Mouse (Mus musculus): Measurements from ENCODE around the gene Pip4k2b.
"Not testable (repeated sequence)": the region's sequence is repeated elsewhere in the genome, so short reads cannot be mapped to it uniquely, and the experiment has no call there.

Pip4k2b gene

DNA sequence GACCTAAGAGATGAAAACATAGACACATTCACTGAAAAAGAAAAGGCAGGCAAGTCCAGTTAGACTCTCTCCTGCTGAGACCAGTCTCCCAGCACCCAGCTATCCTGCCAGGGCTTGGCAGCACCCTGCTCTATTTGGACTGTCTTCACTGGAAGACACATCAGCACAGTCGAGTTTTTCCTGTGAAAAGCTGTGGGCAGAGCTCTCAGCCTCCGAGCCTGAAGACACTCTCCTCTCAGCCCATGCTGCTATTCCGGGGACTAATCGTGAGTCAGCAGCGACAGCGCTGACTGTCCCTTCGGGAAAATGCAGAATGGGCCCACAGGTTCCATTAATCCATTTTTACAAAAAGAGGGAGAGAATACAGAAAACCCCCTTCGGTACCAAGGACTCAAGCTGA is 8.8 kb upstream of the Pip4k2b start:
- no peak for DNase-seq (ENCODE audit: extremely low spot score, low spot score)

DNA sequence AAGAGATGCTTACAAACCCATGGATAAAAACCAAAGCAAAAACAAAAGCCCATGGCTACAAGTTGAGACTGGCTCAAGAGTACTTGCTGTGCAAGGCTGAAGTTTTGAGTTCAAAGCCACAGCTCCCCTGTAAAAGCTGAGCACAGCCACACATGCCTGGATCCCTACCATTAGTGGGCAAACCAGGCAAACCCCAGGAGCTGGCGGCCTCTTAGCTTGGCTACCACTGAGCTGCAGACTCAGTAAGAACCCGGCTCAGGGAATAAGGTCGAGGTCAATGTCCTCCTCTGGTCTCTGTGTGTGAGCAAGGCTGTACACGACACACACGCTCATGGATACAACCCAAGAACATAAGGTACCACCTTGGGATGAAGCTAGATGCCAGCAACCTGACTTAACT is 4.0 kb upstream of the Pip4k2b start:
- no peak for DNase-seq (ENCODE audit: extremely low spot score, low spot score)

DNA sequence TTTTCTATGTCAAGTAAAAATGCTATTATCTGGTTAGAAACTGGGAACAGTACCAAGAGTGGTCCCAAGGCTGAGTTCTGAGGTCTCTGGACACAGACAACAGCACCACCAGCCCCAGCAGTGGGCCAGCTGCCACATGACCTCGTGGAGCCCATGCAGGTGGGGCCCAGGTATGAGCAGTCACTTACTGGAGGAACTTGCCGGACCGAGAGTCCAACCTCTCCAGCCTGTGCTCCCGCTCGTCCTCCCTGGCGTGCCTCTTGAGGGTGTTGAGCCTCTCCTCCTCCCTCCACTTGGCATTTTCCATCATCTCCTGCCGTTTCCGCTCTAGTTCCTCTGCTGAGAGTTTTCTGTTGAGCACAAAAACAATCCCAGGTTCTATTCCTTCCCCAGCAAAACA is 3.3 kb upstream of the Pip4k2b start:
- no peak for DNase-seq (ENCODE audit: extremely low spot score, low spot score)

DNA sequence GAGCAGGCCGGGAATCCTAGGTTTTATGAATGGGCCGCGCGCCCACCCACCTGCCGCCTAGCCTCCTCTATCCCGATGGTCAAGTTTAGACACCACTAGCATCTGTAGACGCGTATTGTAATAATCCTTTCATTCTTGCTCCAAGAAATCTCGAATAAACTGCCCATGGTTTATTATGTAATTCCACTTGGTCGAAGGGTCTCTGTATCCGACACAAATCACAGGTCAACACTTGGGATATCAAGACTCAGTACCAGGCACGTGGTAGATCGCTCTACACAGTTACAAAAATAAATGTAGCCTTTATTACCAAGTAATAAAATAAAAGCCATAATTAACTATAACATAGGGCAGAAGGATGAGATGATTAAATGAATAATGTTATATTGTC is 822 bp upstream of the Pip4k2b start:
- no peak for DNase-seq (ENCODE audit: extremely low spot score, low spot score)

DNA sequence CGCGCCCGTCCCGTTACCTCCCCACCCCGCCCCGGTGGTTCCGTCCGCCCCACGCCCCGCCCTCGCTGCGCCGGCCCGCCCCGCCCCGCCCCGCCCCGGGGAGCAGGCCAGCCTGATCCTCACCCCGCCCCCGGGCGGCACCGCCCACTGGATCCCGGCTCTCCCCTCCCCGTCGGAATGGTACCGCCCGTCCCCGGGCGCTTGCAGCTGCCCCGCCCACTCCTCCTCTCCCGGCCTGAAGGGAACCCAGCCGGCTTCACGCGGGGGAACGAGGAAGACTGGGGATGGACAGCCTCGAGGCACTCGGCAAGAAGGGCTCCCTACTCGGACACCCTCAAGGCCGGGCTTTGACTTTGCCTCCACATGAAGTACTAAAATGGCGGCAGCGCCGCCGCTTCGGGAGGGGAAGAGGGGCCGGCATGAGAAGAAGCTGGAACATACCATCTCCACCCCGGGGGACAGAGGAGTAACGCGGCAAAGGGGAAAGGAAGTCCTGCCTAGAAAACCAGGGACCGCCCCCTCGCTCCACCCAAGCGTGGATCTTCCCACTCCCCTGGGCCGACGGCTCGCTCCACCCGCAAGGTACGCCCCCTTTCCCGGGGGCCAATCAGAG is 320 bp upstream of the Pip4k2b start:
- DNase-seq (ENCODE audit: extremely low spot score, low spot score): peak; percentile 100

DNA sequence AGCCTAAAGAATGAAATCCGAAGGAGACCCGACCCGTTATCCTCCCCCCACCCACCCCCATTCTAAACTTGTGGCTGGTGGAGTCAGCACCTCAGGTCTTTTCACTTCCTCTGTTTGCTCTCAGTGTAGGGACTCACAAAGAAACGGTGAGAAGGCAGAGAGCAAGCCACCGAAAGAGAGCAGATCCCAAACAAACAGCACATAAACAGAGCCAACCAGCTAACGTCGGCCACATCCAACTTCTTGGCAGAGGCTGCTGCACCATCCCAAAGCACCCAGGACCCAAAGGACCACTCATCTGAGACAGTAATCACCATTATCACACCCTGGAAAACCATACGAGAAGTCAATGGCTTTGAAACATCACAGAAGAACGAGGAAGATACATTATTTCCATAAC is 1.1 kb downstream of the Pip4k2b start:
- DNase-seq (ENCODE audit: extremely low spot score, low spot score): no peak

DNA sequence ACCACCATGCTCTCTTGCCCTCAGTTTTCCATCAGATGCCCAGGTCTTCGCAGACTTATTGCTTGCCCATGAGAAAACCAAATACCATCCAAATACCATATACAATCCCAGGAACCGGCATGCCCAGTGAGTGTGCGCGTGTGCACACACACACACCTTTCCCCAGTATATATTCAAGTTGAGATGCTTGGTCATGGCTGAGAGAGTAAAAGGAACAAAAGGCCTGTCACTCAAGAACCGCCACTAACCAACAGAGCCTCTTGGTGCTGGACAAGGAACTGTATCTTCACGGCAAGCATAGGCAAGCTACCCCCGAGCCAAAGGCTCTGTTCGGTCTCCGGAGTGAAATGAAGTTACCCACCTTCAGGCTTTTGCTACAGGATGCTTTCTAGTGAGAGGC is 1.9 kb downstream of the Pip4k2b start:
- no peak for DNase-seq (ENCODE audit: extremely low spot score, low spot score)

DNA sequence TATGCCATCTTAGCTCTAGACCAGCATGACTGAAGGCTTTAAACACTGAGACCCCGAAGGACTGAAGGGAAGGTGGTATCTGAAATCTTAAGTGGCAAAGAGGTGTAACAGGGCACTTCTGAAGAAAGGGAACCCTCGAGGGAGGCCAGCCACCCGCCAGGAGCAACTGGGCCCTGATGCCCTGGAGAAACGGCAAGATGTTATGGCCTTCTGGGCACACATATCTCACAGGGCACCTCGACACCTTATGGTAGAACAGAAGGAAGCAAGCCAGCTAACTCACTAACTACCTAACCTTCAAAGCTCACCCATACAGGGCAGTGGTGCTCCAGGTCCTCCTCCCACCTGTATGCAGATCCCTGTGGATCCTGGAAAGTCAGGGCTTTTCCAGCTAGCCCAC is 2.3 kb downstream of the Pip4k2b start:
- no peak for DNase-seq (ENCODE audit: extremely low spot score, low spot score)

DNA sequence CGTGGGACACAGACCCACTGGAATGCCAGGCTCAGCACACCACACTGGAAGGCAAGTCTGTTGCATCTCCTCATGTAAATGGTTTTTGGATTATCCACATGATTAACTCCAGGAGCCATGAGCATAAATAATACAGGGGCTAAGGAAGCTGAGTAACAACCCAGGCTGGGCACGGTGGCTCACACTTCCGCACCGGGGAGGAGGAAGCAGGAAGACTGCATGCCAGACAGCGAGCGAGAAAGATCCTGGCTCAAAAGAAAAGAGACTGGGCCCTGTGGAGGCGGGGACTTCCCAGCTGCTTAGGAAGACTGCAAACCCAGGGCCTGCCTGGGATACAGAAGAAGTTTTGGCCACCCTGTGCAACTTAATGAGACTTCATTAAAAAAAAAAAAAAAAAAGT is 4.3 kb downstream of the Pip4k2b start:
- DNase-seq (ENCODE audit: extremely low spot score, low spot score): no peak

DNA sequence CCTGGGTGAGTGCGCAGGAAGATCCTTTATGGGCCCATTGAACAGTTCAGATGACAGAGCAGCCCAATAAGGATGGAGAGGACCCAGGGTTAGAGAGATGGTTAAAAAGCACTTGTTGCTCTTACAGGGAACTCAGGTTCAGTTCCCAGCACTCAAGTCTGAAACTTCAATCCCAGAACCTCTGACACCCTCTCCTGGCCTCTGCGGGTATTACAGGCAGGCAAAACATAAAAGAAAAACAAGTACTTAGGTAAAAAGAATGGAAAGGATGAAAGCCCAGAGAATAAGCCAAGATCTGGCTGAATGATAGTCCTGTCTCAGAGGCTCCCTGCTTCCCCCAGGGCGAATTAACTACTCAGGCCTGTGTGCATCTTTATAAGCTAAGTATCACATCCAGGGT is 5.3 kb downstream of the Pip4k2b start:
- DNase-seq (ENCODE audit: extremely low spot score, low spot score): no peak

DNA sequence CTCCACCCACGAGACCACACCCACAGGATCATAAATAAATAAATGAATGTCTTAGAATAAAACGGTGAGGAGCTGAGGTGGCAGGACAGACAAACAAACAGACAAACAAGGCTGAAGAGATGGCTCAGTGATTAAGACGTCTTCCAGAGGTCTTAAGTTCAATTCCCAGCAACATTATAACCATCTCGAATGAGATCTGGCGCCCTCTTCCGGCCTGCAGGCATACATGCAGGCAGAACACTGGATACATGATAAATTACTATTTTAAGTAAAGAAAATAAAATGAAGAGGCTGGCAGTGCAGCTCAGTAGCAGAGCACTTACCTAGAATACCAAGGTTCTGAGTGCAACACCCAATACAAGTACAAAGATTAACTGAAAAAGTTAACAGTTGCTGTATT is 5.8 kb downstream of the Pip4k2b start:
- DNase-seq (ENCODE audit: extremely low spot score, low spot score): no peak

DNA sequence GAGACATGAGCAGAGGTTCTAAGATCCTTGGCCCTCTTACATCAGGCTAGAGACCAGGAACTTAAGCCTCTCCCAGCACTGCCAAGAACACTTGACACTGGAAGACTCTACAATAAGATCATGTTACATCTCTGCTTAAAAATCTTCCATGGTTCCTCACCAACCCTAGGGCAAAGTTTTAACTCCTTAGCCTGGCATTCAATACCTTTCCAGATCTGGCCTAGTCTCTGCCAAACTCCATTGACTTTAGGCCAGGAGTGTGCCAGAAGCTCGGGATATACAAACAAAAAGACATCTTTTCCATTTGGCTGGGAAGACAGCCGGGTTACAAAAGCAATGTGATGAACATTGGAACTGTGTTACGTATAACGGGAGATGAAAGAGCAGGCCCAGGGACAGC is 6.9 kb downstream of the Pip4k2b start:
- DNase-seq (ENCODE audit: extremely low spot score, low spot score): no peak

DNA sequence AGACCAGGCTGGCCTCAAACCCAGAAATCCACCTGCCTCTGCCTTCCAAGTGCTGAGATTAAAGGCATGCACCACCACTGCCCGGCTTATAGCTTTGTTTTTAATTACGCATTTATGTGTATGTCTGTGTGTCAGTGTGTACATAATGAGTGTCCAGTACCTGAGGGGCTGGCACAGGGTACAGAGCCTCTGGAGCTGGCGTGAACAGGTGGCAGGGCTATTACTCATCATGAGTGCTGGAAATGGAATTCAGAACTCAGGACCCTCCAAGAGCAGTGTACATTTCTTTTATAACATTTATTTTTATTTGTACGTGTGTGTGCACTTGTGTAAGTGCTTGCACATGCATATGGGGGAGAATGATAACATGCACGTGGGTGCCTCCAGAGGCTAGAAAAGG is 7.9 kb downstream of the Pip4k2b start:
- DNase-seq (ENCODE audit: extremely low spot score, low spot score): no peak

DNA sequence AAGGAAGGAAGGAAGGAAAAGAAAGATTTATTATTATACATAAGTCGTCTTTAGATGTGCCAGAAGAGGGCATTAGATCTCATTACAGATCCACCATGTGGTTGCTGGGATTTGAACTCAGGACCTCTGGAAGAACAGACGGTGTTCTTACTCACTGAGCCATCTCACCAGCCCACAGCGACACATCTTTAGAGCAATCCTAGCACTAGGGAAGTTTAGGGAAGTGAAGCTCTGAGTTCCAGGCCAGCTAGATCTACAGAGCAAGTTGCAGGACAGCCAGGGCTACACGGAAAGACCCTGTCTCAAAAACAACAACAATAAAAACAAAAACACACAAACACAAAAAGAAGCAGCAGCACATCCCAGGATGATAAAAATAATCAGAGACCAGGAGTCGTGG is 9.7 kb downstream of the Pip4k2b start:
- not testable (repeated sequence) for DNase-seq (ENCODE audit: extremely low spot score, low spot score)

DNA sequence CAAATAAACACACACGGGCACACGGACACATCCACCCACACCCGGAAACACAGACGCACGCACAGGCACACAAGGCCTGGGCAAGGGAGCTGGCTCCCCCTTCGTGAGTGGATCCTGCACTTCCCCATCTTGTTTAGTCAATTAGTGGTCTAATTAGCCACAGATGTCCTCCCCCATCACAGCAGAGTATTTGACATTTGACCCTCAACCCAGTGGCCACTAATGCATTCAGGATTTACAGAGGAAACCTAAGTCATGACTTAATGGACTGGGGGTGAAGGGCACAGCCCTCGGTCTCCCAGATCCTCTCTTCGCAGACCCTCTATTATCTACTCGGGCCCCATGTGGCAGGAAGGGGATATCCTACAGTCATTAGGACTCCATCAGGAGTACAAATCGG is 10.8 kb downstream of the Pip4k2b start:
- DNase-seq (ENCODE audit: extremely low spot score, low spot score): peak; percentile 31

DNA sequence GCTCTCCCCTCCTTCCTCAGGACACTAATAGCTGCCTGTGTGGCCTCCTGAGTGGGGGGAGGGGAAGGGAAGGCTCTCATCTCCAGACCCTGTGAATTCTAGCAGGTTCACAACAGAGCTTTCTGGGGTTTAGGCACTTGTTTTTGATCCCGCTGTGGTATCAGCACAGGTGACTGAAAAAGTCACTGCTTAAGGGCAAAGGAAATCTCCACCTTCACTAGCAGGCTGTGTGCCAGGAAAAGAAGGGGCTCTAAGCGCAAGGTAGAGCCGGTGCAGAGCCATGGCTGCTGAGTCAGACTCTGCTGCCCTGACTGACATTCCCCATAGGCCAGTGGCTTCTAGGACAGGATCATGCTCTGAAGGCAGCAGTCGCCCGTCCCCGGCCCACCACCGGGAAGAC is 15.8 kb downstream of the Pip4k2b start:
- no peak for DNase-seq (ENCODE audit: extremely low spot score, low spot score)

DNA sequence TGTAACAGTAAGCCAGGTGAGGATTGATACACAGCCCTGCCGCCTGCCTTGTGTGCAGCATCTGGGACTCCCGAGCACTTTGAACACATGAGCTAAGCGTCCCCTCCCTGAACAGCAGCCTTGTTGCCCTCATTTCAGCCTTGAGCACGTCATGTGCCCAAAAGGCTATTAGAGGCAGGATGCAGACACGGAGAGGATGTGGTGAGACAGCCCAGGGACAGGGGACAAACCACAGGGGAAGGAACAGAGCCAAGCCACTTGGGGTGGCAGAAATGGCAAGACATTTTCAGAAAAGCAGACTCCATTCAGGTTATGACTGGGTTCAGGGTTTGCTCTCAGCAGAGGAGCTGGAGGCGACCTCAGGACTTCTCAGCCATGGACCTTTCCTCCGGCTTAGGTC is 16.2 kb downstream of the Pip4k2b start:
- DNase-seq (ENCODE audit: extremely low spot score, low spot score): no peak

DNA sequence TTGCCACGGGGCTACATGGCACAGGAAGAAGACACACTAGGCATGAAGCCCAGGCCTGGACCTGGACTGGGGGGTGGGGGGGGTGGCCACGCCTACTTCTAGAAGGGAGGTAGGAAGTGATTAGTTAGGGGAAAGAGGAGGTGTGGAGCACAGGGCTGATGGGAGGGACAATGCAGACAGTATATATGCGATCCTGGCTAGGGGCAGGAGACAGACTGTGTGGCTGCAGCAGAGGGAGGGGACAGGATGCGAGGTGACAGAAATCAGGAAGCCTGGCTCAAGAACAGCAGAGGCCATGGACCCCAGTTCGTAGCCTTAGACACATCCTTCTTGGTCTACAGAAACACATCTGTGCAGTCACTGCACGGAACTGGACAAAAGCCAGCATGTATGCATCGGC is 20.8 kb downstream of the Pip4k2b start:
- no peak for DNase-seq (ENCODE audit: extremely low spot score, low spot score)

DNA sequence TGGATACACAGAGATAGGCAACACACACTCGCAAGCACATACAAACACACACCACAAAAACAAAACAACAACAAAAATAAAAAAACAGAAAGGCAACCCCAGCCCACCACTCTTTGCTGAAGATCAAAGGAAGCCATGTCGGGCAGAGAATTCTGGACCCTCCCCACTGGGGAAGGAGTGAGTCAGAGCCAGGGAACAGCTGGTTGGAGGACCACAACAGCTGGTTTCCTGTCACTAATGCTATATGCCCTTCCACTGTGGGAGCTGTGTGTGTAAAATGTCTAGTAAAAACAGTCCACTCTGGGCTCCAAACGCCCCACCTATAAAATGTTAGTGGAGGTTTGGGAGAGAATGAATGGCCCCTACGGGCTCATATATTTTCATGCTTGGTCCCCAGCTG is 23.2 kb downstream of the Pip4k2b start:
- no peak for DNase-seq (ENCODE audit: extremely low spot score, low spot score)

DNA sequence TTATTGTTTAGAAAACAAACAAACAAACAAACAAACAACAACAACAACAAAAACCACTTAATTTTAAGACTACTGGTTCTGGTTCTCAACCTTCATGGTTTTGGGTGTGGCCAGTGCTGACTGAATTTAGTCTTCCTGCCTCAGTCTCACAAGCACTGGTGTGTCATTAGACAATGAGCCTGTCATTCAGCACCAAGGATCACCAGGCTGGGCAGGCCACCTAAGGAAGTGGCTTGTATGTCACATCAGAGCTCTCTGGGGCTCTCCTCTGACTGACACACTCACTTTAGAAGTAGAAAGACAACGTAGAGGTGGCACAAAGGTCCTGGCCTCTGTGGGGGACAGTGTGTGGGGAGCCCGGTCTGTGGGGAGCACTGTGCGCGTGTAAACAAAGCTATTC is 25.5 kb downstream of the Pip4k2b start:
- no peak for DNase-seq (ENCODE audit: extremely low spot score, low spot score)

DNA sequence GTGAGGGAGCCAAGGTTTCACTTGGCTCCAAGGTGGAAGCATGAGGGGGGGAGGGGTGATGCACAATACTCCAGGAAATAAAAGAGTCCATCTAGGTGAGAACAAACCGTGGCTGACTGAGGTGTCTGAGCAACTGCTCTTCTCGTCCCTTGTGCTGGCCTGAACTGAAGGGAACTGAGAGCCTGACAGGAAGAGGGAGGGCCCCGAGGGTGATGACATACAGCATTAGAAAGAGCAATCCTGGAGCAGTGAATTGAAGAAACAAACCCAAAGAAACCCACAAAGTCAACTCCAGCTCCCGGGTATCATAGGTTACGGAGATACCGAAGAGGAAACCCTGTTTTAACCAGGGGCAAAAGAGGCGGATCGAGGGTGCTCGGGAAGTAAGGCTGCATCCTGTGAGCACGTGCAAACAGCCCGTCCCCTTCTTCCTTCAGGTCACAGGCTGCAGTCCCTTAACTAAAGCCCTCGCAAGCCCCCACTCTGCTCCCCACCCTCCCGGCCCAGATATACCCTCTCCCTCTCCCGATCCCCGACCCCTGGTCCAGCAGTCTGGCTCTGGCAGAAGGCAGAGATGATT is 26.1 kb downstream of the Pip4k2b start:
- no peak for DNase-seq (ENCODE audit: extremely low spot score, low spot score)

DNA sequence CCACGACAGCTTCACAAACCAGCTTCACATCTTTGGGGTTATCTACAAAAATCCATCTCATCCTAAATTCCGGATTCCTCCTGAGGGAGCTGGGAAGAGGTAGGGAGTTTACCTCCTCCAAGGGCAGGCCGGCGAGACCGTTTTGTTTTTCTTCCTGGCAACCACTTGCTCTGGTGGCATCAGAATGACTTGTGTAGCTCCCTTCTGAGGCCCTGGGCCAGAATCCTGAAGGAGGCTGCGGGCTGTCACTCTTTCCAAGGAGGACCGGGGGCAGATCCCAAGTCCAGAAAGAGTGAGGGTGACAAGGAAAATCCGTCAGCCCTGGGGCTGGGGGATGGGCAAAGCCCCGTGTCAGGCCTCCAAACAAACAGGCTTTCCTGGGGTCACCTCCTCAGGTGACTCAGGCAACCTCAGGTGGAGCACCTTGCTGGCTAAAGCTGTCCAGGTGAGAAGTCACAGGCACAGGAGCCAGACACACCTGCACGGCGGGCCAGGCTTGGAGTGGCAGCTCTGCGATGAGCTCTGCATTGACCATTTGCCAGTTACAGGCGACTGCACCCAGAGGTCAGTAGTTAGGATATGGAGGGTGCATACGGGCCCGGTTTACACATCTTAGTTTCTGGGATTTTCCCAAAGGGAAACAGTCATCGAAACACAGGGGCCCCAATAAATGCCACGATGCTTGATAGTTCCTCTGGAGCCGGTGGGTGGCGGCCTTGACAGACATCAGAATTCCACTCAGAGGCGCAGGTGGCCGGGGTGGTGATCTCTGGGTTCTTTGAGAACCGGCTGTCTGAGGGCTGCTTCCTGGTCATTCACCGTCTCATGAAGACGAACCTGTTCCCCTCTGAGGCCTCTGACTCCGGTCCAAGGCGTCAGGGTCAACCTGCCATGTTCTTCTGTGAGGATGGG is 26.9 kb downstream of the Pip4k2b start:
- no peak for DNase-seq (ENCODE audit: extremely low spot score, low spot score)

DNA sequence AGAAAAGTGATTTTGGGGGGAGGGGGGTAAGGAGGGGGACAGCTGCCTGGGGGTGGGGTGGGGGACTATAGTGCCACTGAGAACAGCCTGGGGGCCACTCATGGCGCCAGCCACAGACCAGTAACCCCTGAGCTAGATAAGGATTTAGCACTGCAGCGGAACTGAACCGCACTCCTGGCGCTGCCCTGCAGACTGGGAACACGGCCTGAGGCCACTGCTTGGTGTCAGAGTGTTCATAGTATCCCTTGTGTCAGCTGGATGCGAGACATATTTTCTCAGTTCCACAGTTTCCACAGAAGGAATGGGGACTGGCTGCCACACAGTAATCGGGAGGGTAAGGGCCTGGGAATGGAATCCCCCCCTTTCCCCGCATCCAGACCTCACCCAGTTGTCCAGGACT is 28.5 kb downstream of the Pip4k2b start:
- no peak for DNase-seq (ENCODE audit: extremely low spot score, low spot score)
